Mouse (Mus musculus) thymus, postnatal 36 days (tissue): ENCODE measurements around the gene Slc35g3.
"Not testable (repeated sequence)": the region's sequence is repeated elsewhere in the genome, so short reads cannot be mapped to it uniquely, and the experiment has no call there.

ENCODE experiments used
- DNase-seq, 2 experiments: peaks; one replicate each; pipeline ENCODE4 v3.0.0; 2022; ENCODE audit warnings: mixed read lengths in 2 of 2

Slc35g3 gene

DNA sequence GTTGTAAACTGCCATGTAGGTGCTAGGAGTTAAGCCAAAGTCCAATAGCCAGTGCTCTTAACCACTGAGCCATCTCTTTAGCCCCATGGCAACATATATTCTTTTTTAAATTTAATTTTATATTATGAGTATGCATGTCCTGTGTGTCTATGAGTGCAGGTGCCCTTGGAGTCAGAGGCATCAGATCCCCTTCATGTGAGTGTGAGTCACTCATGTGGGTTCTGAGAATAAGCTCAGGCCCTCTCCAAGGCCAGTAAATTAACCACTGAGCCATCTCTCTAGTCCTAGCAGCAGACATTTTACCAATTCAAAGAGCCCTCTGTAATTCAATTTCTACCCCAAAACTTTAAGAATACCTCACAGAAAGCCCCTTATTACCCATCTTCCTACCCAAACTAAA lies 9.1 kb downstream of the Slc35g3 start:
- no peak for DNase-seq

GRCm38 (mm10) chr11:69751635-69752034 lies 10.1 kb downstream of the Slc35g3 start:
- DNase-seq, result no peak

DNA sequence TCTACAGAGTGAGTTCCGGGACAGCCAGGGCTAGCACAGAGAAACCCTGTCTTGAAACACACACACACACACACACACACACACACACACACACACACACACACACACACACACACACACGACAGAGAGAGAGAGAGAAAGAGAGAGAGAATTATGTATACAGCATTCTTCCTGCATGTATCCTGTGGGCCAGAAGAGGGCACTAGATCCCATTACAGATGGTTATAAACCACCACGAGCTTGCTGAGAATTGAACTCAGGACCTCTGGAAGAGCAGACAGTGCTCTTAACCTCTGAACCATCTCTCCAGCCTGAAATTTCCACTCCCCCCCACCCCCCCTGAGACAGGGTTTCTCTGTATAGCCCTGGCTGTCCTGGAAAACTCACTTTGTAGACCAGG lies 30.4 kb downstream of the Slc35g3 start:
- DNase-seq, result not testable (repeated sequence)

GRCm38 (mm10) chr11:69729063-69729462 lies 32.7 kb downstream of the Slc35g3 start:
- peak; percentile 63 to 69 for DNase-seq

- DNase-seq, result no peak
Measured at GRCm38 (mm10) chr11:69725951-69726350, 35.8 kb downstream of the Slc35g3 start.

DNA sequence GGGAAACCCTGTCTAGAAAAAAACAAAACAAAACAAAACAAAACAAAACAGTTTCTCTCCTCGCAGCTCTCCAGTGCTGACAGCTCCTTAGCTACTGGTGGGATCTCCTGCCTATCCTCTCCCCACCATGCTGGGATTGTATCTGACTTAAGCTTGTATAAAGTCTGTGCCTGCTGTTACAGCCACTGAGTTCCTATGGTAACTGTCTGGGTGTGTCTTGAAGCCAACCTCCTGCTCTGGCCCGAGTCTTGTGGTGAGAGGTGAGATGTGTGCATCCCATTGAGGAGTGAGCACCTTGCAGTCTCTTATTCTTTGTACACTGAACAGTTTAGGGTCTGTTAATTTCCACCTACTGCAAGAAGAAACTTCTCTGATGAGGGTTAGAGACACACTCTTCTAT lies 38.7 kb downstream of the Slc35g3 start:
- no peak for DNase-seq

GRCm38 (mm10) chr11:69720852-69721251 lies 40.9 kb downstream of the Slc35g3 start:
- no peak for DNase-seq

GRCm38 (mm10) chr11:69719423-69719822 lies 42.3 kb downstream of the Slc35g3 start:
- no peak for DNase-seq

GRCm38 (mm10) chr11:69718661-69719060 lies 43.1 kb downstream of the Slc35g3 start:
- no peak for DNase-seq

GRCm38 (mm10) chr11:69716953-69717352 lies 44.8 kb downstream of the Slc35g3 start:
- no peak for DNase-seq

DNA sequence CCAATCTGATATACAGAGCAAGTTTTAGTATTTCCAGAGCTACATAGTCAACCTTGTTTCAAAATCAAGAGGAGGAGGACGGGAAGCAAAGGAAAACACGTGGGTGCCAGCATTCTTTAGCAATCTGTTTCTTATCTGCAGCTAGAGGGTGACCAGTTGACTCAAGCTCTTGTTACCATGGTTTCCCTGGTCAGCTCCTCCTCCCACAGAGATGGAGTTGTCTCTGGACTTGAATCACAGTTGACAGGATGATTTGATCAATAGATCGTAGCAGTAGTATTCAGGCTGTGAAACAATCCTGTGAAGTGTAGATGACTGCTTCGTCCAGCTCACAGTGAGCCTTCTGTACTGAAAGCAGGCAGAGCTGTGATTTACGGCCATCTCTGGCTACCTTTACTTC lies 45.8 kb downstream of the Slc35g3 start:
- DNase-seq, result no peak

GRCm38 (mm10) chr11:69715482-69715881 lies 46.3 kb downstream of the Slc35g3 start:
- no peak for DNase-seq

DNA sequence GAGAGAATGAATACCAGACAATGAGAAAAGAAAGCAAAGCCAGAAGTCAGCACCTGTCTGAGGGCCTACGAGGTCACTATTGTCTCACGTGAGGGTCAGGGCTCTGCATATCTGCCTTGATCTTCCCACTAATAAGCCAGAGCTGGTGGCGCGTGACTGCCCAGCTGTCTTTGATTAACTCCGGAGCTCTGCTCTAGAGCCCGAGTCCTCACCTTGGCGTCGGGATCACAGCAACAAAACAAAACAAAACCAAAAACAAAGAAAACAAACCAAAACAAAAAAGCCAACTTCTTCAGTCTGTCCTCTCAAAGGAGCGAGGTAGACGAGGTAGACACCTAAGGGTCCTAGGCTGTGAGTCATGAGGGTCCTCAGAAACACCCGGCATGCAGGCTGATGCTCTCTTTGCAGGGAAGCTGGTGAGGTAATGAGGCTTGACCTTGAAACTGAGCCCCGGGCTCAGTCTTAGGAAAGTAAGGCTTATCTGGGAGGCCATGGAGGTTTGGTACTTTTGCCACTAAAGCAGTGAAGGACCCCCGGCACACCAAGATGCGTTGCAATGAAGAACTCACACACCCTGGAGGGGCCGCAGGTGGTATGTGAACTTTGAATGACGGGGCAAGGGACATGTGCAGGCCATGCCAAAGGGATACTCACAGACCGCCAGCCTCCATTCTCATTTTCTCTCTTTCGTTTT lies 47.0 kb downstream of the Slc35g3 start:
- no peak for DNase-seq

GRCm38 (mm10) chr11:69712954-69713672 lies 48.7 kb downstream of the Slc35g3 start:
- no peak for DNase-seq

- no peak for DNase-seq
Measured at GRCm38 (mm10) chr11:69711082-69711481, 50.7 kb downstream of the Slc35g3 start.

DNA sequence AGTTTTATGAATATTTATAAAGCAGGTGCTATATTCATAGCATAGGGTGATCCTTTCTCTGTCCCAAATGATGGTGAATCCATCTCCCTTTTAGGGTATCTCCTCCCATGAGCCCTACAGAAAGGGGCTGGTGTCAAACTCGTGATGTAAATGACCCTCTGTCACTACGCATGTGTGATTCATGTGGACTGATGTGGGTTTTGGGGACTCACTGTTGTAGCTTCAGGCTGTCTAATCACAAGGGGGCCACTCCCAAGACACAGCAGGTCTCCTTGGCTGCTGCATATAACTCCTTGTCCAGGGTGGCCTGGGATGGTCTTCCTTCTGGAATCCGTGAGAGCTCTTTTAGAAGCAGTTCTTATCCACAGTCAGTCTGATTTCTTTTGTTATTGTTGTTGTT lies 51.3 kb downstream of the Slc35g3 start:
- no peak for DNase-seq
